Mouse (Mus musculus) cerebral cortex, adult 2 months (tissue): ENCODE data around the gene Pmpca.

Experiments
- WGBS: fragments of 180-500 bp; shearing (Covaris S2); methylation state at CpG from one replicate; pipeline ENCODE4 v1.1.7; 2018; 5-methylcytosine and 5-hydroxymethylcytosine counted together

Gene Pmpca

DNA sequence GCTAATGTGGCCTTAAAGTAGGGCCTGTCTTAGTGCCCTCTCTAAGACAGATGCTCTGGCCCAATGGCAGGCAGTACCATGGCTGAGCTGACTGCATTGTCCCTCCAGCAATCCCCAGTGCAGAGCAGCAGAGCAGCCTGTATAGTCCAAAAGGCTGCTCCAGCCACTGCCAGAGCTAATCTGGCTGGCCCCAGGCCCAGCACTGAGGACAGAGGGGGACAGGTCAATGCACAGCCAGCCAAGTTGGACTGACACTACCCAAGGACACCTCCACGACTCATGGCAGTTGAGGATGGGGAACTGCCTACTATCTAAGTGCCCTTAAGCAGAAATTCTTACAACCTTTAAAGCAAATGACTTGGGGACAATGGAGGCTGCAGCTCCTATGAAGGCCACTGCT lies 20.6 kb upstream of the Pmpca start:
- 88% methylated on average over 1 of the region's 1 CpGs for WGBS

DNA sequence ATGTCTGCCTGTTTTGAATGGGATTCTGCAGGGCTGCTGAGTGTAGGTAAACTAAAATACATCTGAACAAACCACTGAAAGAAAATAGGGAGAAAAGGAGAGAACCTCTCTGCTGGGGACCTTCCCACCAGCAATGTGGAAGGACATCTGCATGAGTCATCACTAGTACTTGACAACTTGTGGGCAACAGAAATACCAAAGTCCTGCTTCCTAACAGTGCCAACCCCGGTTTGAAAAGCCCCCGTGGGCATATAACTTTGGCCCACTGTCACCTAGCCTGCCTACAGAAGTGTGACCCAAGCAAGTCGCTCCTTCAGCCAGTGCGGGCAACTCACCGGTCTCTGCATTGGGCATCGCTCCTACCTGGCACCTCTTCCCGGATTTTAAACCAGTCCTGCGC lies 16.7 kb upstream of the Pmpca start:
- 88% methylated on average over 8 of the region's 8 CpGs for WGBS

DNA sequence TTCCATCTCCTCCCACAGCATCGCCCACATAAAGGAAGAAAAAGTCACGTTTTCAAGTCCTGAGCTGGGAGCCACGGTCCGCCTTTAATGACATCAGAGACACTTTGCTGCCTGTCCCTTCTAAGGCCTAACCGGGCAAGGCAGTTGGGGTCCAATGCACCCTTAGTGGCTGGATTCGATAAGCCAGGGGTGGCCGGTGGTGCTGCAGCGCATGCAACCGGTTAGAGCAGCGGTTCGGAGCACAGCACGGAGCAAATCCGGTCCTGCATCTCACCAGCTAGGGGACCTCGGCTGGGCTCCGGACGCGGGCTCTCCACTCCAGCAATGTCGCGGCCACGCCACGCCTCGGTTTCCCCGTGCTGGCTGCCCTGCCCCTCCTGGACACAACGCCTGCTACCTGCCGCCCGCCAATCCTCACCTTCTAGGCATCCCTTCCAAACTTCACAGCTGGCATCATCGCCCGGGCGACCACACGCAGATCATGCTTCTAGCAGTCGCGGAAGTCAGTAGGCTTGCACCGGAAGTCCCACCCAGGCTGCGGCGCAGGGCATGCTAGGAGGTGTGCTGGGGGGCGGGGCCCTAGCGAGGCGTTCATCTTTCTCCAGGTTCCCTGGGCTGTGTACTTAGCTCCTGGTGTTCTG lies 8.9 kb upstream of the Pmpca start, which contains the start of gene Snapc4:
Snapc4 (minus strand) TSS at position 523 of the 641 bp plus-strand sequence.
- under 1% methylated on average over 38 of the region's 38 CpGs for WGBS

DNA sequence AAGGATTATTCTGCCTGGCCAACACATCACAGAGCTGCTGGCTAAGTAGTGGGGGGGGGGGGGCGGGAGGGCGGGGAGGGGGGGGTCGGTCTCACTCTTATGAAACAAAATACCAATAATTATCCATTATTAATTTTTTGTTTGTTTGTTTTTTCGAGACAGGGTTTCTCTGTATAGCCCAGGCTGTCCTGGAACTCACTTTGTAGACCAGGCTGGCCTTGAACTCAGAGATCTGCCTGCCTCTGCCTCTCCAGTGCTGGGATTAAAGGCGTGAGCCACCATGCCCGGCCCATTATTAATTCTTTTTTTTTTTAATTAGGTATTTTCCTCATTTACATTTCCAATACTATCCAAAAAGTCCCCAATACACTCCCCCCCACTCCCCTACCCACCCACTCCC lies 8.3 kb upstream of the Pmpca start:
- WGBS = 28% methylated on average over 6 of the region's 6 CpGs

DNA sequence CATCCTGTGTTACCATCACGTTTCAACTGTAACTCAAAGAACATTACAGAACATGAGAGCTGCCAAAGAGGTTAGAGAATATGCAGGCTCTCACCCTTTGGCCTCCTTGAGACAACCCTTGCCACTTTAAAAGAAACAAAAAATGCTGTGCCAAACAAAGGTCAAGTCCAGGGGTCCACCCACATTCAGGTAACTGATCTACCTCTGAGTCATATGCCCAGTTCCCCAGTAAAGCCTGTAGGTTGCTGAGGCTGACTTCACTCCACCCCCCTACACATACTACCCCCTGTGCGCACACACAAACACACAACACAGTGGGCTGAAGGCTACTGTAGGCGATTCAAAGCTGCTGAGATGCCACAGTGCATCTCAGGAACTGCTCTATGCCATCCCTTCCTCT lies 1.4 kb upstream of the Pmpca start:
- 74% methylated on average over 3 of the region's 3 CpGs for WGBS

DNA sequence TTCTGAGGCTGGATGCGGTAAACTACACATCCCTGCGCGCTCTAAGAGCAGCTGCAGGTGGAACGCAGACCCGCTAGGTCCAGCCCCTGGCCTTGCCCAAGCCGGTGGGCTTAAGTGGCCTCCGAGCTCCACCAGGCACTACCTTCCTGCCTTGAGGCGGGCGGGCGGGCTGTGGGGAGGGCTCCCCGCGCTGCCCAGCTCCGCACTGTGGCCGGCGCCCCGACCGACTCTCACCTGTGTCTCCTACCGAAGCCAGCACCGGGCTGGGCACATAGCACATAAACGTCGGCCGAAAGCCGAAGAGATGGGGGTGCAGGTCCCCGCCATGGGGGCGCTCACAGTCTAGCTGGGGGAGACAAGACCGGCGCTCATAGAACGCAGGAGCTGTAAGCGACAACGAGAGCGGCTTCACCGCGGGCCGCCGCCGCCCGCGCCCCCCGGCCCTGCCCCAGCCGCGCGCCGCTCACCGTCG lies 421 bp upstream of the Pmpca start:
- under 1% methylated on average over 45 of the region's 45 CpGs for WGBS

DNA sequence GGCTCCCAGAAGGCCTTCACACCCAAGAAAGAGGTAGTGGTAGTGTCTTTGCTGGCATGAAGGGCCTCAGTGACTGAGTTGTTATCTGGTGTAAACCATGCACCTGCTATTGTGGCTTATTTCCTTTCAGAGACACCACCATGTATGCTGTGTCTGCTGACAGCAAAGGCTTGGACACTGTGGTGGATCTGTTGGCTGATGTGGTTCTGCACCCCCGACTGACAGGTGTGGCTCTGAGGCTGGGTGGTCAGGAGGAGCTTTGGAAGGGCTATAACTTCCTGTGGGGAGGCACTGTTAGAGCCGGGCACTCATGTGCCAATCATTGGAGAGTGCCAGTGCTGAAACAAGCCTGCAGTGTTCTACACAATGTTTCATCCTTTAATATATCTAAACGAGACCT lies 1.8 kb downstream of the Pmpca start:
- 75% methylated on average over 3 of the region's 3 CpGs for WGBS

DNA sequence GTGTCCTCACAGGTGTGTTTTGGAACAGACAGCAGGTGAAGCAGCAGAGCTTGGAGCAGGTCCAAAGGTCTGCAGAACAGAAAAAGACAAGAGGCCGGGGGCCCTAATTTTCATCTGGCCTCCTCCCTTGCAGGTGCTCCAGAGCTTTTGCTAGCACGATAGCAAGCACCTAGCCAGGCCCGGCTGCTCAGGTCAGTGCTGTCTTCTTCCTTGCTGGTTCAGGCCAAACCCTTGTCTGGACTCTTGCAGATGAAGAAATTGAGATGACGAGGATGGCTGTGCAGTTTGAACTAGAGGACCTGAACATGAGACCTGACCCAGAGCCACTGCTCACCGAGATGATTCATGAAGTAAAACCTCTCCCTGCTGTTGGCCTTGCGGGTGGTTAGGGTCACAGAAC lies 2.5 kb downstream of the Pmpca start:
- 87% methylated on average over 6 of the region's 6 CpGs for WGBS

DNA sequence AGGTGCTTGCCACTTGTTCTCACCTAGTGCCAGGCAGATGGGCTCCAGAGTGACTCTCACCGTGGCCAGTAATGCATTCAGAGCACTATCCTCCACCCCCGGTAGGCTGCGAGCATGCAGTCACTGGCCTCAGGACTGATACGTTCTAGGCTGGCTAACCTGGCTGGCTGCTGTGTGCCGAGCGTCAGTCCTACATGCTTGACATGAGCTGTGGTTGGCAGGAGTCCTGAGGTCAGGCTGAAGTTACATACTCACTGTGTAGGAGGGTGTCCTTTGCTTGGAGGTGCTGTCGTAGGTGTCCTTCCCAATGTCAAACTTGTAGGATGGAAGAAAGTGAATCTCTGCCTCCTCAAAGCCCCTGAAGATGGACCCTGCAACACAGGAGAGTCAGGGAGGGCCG lies 9.8 kb downstream of the Pmpca start:
- 71% methylated on average over 8 of the region's 8 CpGs for WGBS

DNA sequence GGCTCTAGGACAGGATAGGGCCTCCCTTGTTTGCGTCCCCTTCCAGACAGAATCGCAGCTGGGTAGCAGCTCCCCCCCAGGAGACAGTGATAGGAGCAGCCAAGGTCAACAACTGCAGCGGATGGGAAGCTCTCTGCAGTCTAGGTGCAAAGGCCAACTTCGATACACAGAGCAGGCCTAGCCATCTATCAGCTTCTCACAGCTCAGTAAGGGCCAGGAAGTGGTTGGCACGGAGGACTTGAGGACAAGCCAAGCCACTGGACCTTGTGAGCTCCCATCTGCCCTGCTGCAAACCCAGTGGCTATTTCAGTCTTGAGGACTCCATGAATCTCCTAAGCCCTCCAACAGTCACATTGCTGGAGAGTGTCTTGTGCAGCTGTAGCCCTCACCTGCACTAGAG lies 10.5 kb downstream of the Pmpca start:
- 68% methylated on average over 5 of the region's 5 CpGs for WGBS

DNA sequence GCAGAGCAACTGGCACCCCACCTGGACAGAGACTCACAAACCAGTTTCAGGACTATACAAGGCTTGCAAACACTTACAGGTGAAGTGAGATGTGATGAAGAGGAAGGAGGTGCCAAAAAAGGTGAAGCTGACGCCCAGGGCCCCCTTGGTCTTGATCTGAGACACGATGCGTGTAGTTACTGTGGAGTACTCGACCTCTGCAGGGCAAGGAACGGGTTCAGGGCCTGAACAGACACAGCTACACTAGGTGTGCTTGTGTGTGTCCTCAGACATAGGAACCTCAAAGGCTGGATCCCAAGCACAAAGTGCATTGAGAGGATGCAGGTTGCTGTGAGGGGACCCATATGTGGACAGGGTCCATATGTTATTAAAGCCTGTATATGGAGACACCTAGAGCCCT lies 11.2 kb downstream of the Pmpca start:
- 92% methylated on average over 5 of the region's 5 CpGs for WGBS

DNA sequence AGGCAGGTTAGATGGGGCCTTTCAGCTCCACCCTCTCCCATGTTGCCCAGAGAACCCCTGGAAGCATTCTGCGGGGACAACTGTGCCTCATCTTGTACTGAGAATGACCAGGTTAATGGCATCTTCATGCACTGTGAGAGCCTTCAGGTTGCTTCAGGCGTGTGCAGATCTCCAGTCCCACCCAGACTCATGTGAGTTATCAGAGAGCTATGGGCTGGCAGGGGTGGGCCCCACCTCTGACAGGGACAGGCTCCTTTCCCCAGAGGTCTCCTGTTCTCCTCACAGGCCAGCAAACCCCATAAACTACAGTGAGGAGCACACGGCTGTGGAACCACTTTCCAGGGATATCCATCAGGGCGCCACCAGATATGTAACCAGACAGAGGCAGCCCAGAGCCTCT lies 11.9 kb downstream of the Pmpca start:
- WGBS = 94% methylated on average over 4 of the region's 4 CpGs

DNA sequence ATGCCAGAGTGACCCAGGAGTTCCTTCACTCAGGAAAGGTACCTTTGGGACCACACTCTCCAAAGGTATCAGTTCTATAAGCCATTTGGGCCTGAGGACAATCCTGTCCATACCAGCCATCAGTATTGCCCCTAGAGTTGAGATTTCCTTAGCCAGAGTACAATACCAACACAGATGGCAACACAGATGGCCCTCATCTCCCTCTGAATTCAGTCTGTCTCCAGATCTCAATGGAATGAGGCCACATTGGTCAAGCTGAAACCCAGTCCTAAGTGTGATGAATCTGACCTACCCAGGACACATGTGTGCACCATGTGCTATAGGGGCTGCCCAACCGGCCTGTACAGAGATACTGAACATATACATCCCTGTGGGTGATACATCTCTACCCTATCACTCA lies 13.1 kb downstream of the Pmpca start:
- 86% methylated on average over 1 of the region's 1 CpGs for WGBS

DNA sequence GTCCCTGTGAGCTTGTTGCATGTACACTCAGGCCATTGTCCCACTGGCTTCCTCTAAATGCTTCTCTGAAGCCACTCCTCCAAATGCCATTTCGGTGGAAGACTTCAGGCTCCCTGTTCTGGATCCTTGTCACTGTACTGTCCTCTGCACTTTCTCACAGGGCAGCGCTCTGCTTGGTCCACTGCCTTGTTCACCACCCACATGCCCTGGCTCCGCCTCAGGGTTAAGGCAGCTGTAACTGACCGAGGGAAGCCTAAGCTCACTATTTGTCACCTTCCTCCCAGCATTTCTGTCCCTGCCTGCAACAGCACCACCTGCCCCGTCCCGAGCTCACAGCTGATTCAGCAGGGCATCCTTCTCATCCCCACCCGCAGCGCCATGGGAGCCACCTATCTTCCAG lies 14.2 kb downstream of the Pmpca start:
- 82% methylated on average over 8 of the region's 8 CpGs for WGBS

DNA sequence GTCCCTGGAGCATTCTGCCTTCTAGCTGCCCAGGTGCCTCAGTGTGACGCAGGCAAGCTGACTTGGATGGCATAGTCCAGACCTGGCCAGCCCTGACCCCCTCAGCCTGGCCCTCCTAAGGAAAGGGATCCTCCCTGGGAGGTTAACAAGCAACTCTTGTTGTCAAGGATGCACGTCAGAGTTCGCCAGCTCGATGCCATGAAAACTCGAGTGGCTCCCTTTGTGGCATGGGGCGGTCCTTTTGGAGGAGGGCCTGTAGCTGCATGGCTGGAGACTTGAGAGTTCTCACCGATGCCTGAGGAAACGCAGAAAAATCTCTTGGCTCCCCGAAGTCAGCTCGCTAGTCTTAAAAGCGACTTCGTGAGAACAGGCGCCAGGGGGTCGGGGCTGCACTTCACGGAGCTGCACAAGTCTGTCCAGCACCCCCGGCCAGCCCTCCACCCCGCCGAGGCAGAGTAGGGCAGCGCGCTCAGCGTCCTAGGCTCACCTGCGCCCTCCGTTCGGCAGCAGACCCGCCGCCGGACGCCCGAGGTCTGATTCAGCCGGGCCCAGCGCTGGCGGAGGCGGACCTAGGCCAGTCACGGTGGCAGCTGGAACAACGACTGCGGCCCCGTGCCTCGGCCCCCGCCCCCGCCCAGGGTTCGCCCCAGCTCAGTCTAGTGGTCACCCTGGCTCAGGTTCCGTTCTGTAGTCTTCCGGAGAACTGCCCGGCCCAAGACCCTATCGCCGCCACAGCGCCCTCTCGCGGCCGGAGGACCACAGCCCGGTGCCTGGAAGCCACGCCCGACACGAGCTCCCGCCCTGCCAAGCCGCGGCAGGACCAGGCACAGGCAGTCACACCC lies 19.6 kb downstream of the Pmpca start, which contains the start of gene Inpp5e:
Inpp5e (minus strand) TSS at position 689 of the 842 bp plus-strand sequence.
- WGBS = under 1% methylated on average over 57 of the region's 57 CpGs

DNA sequence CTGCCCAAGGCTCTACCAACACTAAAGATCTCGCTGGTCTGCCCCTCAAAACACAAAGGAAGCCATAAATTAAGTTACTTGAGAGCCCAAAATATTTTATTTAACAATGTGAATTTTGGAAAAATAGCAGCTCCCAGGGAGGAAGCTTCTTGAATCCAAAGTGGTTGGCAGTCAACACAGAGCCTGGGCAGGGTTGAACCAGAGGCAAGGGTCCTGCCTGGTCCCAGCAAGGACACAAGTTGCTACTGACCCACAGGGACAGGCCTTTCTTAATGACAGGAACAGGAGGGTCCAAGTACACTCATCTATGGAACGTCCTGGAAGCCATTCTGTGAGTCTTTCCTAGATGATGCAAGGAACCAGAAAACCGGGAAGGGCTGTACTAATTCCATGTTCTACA lies 20.2 kb downstream of the Pmpca start:
- 47% methylated on average over 3 of the region's 3 CpGs for WGBS

DNA sequence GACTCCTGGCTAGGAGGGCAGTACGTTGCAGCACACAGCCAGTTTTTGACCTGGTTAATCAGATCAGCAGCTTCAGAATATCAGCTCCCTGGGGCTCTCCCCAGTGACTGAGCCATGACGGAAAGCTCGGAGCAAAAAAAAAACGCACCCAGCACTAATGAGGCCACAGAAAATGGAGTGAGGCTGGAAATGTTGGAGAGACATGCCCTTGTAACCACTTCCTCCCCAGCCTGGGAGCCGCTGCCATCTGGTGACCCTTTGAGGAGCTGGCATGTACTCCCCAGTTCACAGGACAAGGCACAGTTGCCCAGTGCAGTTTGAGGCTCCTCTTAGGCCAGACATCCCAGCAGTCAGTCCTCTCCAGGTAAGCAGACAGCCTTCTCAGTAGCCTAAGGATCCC lies 21.0 kb downstream of the Pmpca start:
- WGBS = 75% methylated on average over 5 of the region's 5 CpGs

DNA sequence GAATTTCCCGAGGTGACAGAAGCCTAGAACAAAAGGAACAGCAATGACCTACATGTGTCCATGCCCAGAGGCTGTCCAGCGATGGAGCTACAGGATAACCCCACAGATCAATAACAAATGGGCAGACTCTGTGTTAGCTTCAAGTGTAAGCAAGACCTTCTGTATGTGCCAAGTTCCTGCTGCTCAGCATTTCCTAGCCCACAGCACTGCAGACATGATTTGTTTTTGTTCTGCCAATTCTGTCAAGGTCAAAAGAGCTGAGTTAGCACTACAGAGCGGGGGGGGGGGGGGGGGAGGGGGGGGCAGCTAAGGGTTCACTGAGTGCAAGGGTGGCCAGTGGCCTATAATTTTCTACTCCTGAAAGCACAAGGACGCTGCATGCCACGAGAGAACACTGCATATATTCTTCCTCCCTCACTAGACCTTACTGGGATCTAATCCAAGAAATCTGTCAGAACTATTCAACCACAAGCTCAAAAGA lies 21.8 kb downstream of the Pmpca start:
- WGBS = 28% methylated on average over 5 of the region's 5 CpGs

DNA sequence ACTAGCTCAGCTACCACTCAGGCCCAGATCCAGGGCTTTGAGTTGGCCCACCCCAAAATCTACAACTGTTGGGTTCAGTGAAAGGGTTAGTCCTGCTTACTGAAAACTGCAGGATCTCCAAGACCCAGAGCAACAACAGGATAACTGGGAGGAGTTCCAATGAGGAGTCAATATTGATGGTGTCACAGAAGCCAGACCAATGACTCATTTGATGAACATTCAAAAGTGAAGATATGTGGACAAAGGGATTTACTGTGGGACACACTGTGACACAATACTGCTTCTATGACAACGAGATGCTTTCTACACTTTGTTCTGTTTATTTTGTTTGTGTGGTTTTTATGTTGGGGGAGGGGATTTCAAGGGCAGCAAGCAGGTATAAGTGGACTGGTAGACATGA lies 29.0 kb downstream of the Pmpca start:
- 75% methylated on average over 1 of the region's 1 CpGs for WGBS

DNA sequence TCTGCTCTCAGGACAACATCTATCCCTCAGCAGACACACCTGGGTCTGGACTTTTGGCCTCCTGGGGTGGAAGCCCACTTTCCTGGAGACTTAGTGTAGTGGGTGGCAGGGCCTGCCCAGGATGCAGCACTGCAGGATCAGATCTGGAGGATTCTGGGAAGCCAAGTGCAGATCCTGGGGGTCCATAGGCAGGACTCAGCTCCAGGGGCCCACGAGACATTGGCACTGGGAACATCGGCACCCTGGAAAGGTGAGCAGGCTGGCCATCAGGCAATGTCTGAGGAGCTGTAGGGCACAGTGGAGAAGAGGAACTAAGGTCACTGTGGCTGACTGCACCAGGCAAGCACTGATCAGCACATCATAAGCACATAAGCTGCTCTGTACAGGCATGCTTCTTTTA lies 32.8 kb downstream of the Pmpca start:
- WGBS = 94% methylated on average over 2 of the region's 2 CpGs

DNA sequence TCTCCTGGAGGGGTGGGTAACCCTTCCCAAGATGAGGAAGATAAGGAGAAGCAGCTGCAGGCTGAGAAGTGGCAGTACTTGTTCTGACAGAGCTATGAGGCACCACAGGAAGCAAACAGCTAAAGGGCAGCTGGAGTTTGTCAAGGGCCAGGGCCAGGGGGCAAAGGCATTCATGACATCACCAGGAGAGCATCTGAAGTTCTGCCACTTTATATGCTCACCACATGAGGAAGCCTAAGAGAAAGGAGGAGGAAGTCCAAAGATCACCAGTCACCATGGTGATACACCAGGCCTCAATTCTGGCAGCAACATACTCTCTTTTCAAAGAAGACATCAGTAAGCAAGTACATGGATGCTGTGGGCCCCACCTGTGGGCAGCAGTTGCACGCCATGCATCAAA lies 33.9 kb downstream of the Pmpca start:
- 100% methylated on average over 1 of the region's 1 CpGs for WGBS

DNA sequence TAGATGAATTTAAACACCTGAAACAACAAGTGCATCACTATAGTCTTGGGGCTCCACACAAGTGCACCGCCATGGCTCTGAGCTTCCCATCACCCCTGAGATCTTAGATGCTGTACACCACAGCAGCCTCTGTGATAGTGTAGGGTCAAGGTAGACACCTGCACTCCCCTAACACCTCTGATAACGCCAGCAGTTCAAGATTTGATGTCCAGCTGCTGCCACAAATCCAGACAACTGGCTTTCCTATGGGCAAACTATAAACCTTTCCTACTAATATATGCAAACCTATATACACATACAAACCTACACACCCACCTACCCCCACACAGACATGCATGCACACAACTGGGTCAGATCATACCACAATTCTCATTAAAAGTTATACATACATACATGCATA lies 35.4 kb downstream of the Pmpca start:
- 99% methylated on average over 2 of the region's 2 CpGs for WGBS

DNA sequence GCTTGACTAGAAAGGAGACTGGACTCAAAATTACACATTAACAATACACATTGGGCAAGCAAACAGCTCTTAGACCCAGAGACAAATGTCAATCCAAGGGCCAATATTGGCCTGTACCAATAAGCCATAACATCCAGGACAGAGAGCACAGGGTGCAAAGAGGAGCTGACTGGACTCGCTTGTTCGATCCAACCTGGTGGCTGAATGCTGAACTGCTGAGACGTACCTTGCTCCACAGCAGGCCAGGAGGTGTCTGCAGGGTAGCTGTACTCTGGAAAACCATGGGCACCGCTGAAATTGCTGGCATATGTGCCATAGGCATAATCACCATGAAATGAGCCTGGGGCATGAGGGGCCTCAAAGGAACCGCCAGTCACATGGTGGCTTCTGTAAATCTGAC lies 40.7 kb downstream of the Pmpca start:
- 95% methylated on average over 5 of the region's 5 CpGs for WGBS
